Mouse (Mus musculus): ENCODE data around the gene Med9. TPM values are rescaled to one million over a fixed set of nuclear protein-coding genes. Genes with fewer than 3 reads are reported as not detected.

Gene Med9
- 10 to 100 TPM; 20.2 to 24.2 (median 21.3) TPM for total RNA-seq (2022)

DNA sequence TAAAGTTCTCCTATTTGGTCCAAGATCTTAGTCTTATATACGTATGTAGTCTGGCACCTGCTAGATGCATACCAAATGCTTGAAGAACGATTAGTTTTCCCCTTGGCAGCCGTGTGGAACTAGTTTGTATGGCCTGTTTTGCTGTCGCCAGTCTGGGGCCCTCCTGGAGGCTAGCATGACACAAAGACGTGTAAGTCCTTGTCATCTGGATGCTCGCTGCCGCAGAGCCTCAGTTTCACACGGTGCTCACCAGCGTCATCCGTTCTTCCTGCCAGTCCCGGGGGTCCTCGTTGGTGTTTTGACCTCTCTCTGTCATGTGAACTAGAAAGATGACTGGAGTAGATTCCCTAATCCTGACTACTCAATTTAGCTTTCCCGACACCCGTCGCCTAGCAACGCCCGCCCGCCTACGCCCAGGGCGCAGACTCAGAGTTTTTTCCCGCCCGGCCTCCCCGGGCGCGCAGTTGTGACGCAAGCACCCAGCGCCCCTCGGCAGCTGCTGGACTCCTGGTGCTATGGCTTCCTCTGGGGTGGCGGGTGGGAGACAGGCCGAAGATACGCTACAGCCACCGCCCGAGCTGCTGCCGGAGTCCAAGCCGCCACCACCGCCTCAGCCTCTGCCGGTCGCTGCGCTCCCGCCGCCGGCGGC is at the start of gene Med9:
Gene Med9, plus strand, starts transcription at position 455 of the 649 bp plus-strand sequence.
- peak; percentile 87 to 89 for DNase-seq (ENCODE audit: low spot score in 2 of 2)

GRCm38 (mm10) chr11:59899711-59900685 is 48.0 kb upstream of the Med9 start:
- peak in 1 of 2 experiments; percentile 24 for DNase-seq (ENCODE audit: low spot score in 2 of 2)

- no peak for DNase-seq (ENCODE audit: low spot score in 2 of 2)
Measured at GRCm38 (mm10) chr11:59900995-59901394, 47.0 kb upstream of the Med9 start.

DNA sequence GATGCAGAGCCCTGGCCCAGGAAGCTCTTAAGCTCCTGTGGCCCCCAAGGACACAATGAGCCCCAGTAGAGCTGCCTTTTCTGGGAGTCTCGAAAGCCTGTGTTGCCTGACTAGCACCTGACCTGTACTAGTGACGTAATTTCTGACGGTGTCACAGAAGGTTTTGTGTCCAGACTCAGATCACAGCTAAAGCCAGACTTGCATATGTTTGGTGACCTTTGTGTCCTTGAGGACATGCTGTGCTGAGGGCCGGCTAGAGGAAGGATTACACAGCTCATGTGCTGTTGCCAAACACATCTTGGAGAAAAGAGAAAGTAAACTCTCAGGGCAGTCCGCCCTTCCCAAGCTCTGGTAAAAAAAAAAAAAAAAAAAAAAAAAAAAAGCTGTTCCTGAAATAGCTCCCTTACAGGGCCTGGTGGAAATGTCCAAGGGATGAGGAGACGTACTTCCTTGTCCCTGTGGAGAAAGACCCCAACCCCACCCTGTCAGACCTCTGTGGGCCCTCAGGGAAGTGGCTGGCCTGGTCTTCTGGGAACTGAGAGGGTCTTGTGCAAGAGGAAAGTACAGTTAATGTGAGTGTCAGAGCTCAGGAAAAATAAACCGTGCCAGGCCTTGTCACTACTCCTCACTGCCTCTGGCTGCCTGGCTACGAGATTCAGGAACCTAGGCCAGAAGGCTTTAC is 45.8 kb upstream of the Med9 start:
- DNase-seq (ENCODE audit: low spot score in 2 of 2) = peak in 1 of 2 experiments; percentile 23

DNA sequence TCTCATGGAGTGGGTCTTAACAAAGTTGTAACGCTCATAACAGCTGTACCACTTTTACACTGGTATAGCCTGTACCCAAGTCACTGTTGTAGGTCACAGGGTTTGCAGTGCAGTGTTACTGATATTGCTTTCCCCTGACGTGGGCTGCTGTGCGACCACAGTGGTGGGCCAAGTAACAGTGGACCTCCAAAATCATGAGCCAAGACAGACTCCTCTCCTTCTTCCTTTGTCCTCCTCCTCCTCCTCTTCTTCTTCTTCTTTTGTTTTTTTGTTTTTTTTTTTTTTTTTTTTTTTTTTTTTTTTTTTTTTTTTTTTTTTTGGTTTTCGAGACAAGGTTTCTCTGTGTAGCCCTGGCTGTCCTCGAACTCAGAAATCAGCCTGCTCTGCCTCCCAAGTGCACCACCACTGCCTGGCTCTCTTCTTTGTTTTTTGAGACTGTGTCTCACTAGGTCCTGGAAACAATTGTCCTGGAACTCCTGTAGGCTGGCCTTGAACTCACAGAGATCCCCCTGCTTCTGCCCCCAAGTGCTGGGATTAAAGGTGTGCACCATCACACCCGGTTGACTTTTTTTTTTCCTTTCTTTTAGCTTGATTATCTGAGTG is 41.4 kb upstream of the Med9 start:
- no peak for DNase-seq (ENCODE audit: low spot score in 2 of 2)

- DNase-seq (ENCODE audit: low spot score in 2 of 2) = no peak
Measured at GRCm38 (mm10) chr11:59908446-59908845, 39.6 kb upstream of the Med9 start.

- DNase-seq (ENCODE audit: low spot score in 2 of 2) = no peak
Measured at GRCm38 (mm10) chr11:59910586-59910985, 37.4 kb upstream of the Med9 start.

GRCm38 (mm10) chr11:59911523-59911922 is 36.5 kb upstream of the Med9 start:
- DNase-seq (ENCODE audit: low spot score in 2 of 2) = no peak

DNA sequence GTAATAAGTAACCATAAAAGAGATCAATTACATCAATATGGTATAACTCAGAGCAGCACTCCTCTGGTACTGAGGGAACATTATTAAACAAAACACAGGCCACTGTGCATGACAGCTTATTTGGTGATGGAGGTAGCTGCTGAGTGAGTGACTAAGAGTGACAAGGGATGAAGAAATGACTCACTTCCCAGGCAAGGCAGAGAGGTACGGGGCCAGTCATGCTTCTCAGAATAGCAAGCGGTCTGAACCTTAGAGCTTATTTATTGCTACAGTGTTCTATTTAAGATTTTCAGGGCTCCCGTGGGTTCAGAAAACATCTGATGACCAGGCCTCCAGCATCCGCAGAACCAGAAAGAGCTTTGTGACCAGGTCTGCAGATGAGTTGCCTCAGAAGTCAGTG is 34.3 kb upstream of the Med9 start:
- no peak for DNase-seq (ENCODE audit: low spot score in 2 of 2)

- no peak for DNase-seq (ENCODE audit: low spot score in 2 of 2)
Measured at GRCm38 (mm10) chr11:59918014-59918413, 30.0 kb upstream of the Med9 start.

- no peak for DNase-seq (ENCODE audit: low spot score in 2 of 2)
Measured at GRCm38 (mm10) chr11:59919401-59919800, 28.6 kb upstream of the Med9 start.

DNA sequence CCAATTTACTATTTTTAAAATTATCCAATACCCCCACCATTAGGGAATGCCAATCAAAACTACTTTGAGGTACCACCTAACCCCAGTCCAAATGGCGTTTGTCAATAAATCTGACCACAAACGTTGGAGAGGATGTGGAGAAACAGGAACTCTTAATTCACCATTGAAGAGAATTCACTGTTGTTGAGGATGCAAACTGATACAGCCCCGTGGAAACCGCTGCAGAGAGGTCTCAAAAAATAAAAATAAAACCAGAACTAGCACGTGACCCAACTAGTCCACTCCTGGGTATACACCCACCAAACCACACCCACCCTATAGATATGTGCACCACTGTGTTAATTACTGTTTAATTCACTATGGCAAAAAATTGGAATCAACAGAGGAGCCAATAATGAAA is 27.7 kb upstream of the Med9 start:
- DNase-seq (ENCODE audit: low spot score in 2 of 2) = no peak

GRCm38 (mm10) chr11:59921265-59921664 is 26.7 kb upstream of the Med9 start:
- no peak for DNase-seq (ENCODE audit: low spot score in 2 of 2)

DNA sequence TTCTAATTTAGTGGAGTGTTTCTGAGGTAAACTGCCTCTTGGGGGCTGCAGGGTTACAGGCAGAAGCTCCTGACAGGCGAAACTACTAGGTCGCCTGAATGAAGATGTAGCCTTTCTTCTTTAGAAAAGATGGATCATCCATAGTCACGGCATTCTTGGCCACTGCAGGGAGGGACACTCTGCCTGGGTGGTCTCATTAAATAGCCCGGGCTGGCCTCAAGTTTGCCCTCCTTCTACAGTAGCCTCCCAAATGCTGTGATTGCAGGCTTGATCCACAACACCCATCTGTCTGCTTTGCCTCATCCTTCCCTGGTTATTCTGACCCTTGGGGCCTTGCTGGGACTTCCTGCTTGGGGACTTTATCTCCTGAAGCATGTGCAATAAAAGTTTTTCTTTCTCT is 18.0 kb upstream of the Med9 start:
- no peak for DNase-seq (ENCODE audit: low spot score in 2 of 2)

GRCm38 (mm10) chr11:59932560-59933337 is 15.3 kb upstream of the Med9 start:
- no peak for DNase-seq (ENCODE audit: low spot score in 2 of 2)

DNA sequence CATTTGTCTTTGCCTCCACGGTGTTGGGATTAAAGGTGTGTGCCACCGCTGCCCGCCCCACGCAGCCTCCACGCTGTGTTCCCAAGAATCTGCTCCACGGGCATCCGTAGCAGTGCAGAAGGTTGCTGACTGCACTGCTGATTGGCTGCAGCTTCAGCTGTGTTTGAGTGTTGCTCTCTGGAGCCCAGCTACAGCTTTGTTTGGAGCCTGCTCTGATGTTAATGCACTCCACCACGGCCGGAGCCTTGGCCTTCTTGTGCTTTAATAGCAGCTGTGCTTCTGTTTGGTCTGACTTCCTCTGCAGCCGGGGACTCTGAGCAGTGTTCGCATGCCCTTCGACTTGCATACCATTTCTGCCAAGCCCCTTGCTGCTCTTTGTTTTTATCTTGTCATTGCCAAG is 14.1 kb upstream of the Med9 start:
- DNase-seq (ENCODE audit: low spot score in 2 of 2) = no peak

DNA sequence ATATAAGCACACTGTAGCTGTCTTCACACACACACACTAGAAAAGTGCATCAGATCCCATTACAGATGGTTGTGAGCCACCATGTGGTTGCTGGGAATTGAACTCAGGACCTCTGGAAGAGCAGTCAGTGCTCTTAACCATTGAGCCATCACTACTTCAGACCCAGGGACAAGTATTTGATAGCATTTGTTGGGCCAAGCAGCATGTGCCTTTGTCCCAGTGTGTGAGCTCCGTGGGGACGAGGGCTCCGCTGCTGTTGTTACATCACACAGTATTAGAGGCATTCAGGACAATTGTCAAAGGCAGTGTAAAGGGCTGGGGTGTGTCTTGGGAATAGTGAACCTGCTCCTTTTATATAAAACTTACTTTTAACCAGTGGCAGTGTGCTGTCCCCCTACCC is 11.0 kb upstream of the Med9 start:
- DNase-seq (ENCODE audit: low spot score in 2 of 2) = no peak

DNA sequence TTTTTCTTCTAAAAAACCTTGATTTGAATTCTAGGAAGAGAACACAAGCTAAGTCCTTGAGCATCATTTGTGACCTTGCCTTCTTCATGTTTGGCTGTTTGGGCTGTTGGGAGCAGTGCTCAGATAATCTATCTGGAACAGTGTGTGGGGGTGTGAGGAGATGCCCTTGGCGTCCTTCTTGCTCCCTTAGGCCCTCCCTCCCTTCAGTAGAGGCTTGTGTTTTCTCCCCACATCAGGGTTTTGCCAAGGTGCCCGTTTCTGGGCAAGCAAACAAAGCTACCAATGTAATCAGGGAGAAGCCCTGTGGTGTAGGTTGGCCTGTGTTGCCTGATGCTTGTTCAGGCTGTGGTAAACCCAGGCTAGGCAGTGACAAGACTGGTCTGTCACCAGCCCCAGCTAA is 10.4 kb upstream of the Med9 start:
- DNase-seq (ENCODE audit: low spot score in 2 of 2) = no peak

DNA sequence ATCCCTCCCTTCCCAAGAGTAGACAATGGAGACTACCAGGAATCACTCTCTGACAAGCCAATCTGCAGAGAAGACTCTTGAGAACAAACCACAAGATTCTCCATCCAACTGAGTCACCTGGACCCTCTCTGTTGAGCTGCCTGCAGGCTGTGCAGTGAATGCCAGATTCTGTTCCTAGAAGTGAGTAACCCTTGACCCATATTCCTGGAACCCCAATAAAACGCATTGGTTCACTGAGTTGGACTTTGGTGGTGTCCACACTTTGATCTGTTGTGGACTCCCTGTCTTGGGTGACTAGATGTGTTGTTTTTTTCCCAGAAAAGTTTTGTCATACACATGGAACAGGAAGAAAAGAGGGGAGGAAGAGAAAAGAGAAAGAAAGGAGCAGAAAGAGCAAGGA is 8.2 kb upstream of the Med9 start:
- no peak for DNase-seq (ENCODE audit: low spot score in 2 of 2)

DNA sequence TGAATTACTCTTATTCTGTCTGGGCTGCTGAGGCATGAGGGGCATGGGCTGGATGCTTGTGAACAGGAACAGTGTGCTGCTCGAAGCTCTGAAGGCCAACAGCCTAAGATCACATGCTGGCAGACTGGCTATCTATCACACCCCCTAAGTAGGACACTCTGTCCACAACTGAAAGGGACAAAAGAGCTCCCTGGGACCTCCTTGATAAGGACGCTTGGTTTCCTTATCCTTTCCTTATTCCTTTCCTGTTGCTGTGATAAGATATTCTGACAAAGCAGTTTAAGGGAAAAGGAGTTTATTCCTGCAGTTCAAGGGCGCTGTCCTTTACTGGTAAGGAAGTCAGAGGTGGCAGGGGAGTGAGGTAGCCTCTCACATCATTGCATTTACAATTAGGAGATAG is 7.4 kb upstream of the Med9 start:
- DNase-seq (ENCODE audit: low spot score in 2 of 2) = no peak

- DNase-seq (ENCODE audit: low spot score in 2 of 2) = no peak
Measured at GRCm38 (mm10) chr11:59941391-59941790, 6.6 kb upstream of the Med9 start.

Measured in gastrocnemius, adult 8-10 months (tissue).